ENCODE assay signal across 9 mouse cellular contexts in genomic region chr11:5055945-5056938, GRCm38 (mm10). TPM values are rescaled to one million over a fixed set of nuclear protein-coding genes. Genes with fewer than 3 reads are reported as not detected.
DNase-seq lines count a peak whose midpoint lies in the region; ATAC-seq and TF ChIP-seq lines count a peak whose summit lies in the region.
"Had no signal": no experiment of that assay in that cellular context is flagged by ENCODE, and none has a peak within 500 bp of the region (broad histone marks: within the 10 kb centered on the region; RNA-seq: fewer than 3 reads in every experiment).

No protein-coding gene starts in this region.

- H3K4me3 ChIP-seq in hindbrain, postnatal 0 days (ENCODE audit: low read length), result no peak overlapping the region
- no peak overlapping the region for H3K4me3 ChIP-seq in hindbrain, embryonic 13.5 days
- H3K4me3 ChIP-seq in midbrain, embryonic 13.5 days (replicated peaks), result no peak overlapping the region
- H3K4me3 ChIP-seq in midbrain, embryonic 14.5 days (replicated peaks; ENCODE audit: low read depth, low read length), result no peak overlapping the region
- no peak overlapping the region for H3K4me3 ChIP-seq in neural tube, embryonic 13.5 days

- no peak for ATAC-seq in hindbrain, postnatal 0 days
- no peak for ATAC-seq in hindbrain, embryonic 13.5 days (ENCODE audit: low FRiP score)
- no peak for ATAC-seq in midbrain, embryonic 13.5 days
- no peak for ATAC-seq in midbrain, embryonic 14.5 days (ENCODE audit: low FRiP score, low TSS enrichment)
- no peak for ATAC-seq in neural tube, embryonic 13.5 days (ENCODE audit: low read depth)

- H3K27ac ChIP-seq in hindbrain, postnatal 0 days, result no peak overlapping the region
- H3K27ac ChIP-seq in hindbrain, embryonic 13.5 days, result no peak overlapping the region
- no peak overlapping the region for H3K27ac ChIP-seq in midbrain, embryonic 13.5 days
- H3K27ac ChIP-seq in midbrain, embryonic 14.5 days (replicated peaks; ENCODE audit: low read depth, low read length), result no peak overlapping the region
- no peak overlapping the region for H3K27ac ChIP-seq in neural tube, embryonic 13.5 days (replicated peaks)

- no peak overlapping the region for H3K9ac ChIP-seq in hindbrain, postnatal 0 days (replicated peaks; ENCODE audit: low read length)
- H3K9ac ChIP-seq in hindbrain, embryonic 13.5 days, result no peak overlapping the region
- H3K9ac ChIP-seq in midbrain, embryonic 13.5 days (replicated peaks), result peak overlapping the region; percentile 5
- H3K9ac ChIP-seq in midbrain, embryonic 14.5 days (replicated peaks; ENCODE audit: low read length), result no peak overlapping the region
- H3K9ac ChIP-seq in neural tube, embryonic 13.5 days, result peak overlapping the region; percentile 17

- peak; percentile 45 for DNase-seq in hindbrain, postnatal 0 days (ENCODE audit: low spot score)
- no peak for DNase-seq in midbrain, embryonic 14.5 days
- DNase-seq in brain, embryonic 14.5 days (ENCODE audit: low read depth), result peak; percentile 49
- DNase-seq in cerebellum, postnatal 25 days, result no peak
- DNase-seq: lung, postnatal 14 days had no signal

- 0 out of 2 replicates have a peak, but pooled peaks cover 2% of the 10 kb centered on the region for H3K36me3 ChIP-seq in hindbrain, postnatal 0 days (ENCODE audit: insufficient read depth, low read length)
- H3K36me3 ChIP-seq in hindbrain, embryonic 13.5 days, result peaks cover 7% of the 10 kb centered on the region
- no peaks in the 10 kb centered on the region; the same call in 1 of the 2 replicates for H3K36me3 ChIP-seq in midbrain, embryonic 13.5 days
- 0 out of 2 replicates have a peak, but pooled peaks cover 5% of the 10 kb centered on the region for H3K36me3 ChIP-seq in midbrain, embryonic 14.5 days (ENCODE audit: control insufficient read depth, insufficient read depth, low read length)
- peaks cover 6% of the 10 kb centered on the region; the same call in 1 of the 2 replicates for H3K36me3 ChIP-seq in neural tube, embryonic 13.5 days

- TF ChIP-seq CTCF in hindbrain, postnatal 0 days (IDR thresholded peaks at IDR 0.05; ENCODE audit: low read depth), result no peak; the same call in 1 of the 2 replicates
- TF ChIP-seq CTCF in brain, embryonic 14.5 days (IDR thresholded peaks at IDR 0.05; ENCODE audit: borderline replicate concordance, extremely low read depth, insufficient read depth, insufficient read length), result no peak

- peaks cover 3% of the 10 kb centered on the region; the same call in 1 of the 2 replicates for H3K4me1 ChIP-seq in hindbrain, postnatal 0 days (ENCODE audit: insufficient read depth, low read length)
- peaks cover 37% of the 10 kb centered on the region for H3K4me1 ChIP-seq in hindbrain, embryonic 13.5 days (replicated peaks)
- peaks cover 49% of the 10 kb centered on the region for H3K4me1 ChIP-seq in midbrain, embryonic 13.5 days (replicated peaks)
- H3K4me1 ChIP-seq in midbrain, embryonic 14.5 days (ENCODE audit: control insufficient read depth, insufficient read depth, low read length), result peaks cover 19% of the 10 kb centered on the region
- H3K4me1 ChIP-seq in neural tube, embryonic 13.5 days (replicated peaks), result peaks cover 42% of the 10 kb centered on the region

- 33% methylated on average over 23 of the region's 23 CpGs for WGBS in hindbrain, postnatal 0 days
- WGBS in hindbrain, embryonic 13.5 days, result 31% methylated on average over 23 of the region's 23 CpGs
- WGBS in midbrain, embryonic 13.5 days, result 15% methylated on average over 23 of the region's 23 CpGs
- 17% methylated on average over 23 of the region's 23 CpGs for WGBS in midbrain, embryonic 14.5 days
- 30% methylated on average over 23 of the region's 23 CpGs for WGBS in neural tube, embryonic 13.5 days

- TF ChIP-seq POLR2A in brain, embryonic 14.5 days (IDR thresholded peaks at IDR 0.05; ENCODE audit: borderline replicate concordance, extremely low read depth, insufficient read depth, insufficient read length, poor library complexity, severe bottlenecking), result no peak

- peaks cover 18% of the 10 kb centered on the region for H3K27me3 ChIP-seq in hindbrain, postnatal 0 days (ENCODE audit: insufficient read depth, low read length)
- H3K27me3 ChIP-seq in hindbrain, embryonic 13.5 days, result peaks cover 65% of the 10 kb centered on the region
- peaks cover 63% of the 10 kb centered on the region for H3K27me3 ChIP-seq in midbrain, embryonic 13.5 days
- H3K27me3 ChIP-seq in midbrain, embryonic 14.5 days (ENCODE audit: control insufficient read depth, insufficient read depth, low read length), result peaks cover 53% of the 10 kb centered on the region
- H3K27me3 ChIP-seq in neural tube, embryonic 13.5 days, result peaks cover 64% of the 10 kb centered on the region

- H3K9me3 ChIP-seq in hindbrain, postnatal 0 days (ENCODE audit: low read length), result no peaks in the 10 kb centered on the region
- H3K9me3 ChIP-seq in hindbrain, embryonic 13.5 days, result no peaks in the 10 kb centered on the region
- no peaks in the 10 kb centered on the region for H3K9me3 ChIP-seq in midbrain, embryonic 13.5 days
- H3K9me3 ChIP-seq in midbrain, embryonic 14.5 days (ENCODE audit: control insufficient read depth, low read length), result no peaks in the 10 kb centered on the region
- no peaks in the 10 kb centered on the region for H3K9me3 ChIP-seq in neural tube, embryonic 13.5 days

- no peak overlapping the region for H3K4me2 ChIP-seq in hindbrain, postnatal 0 days (ENCODE audit: low read depth, low read length)
- no peak overlapping the region for H3K4me2 ChIP-seq in hindbrain, embryonic 13.5 days
- H3K4me2 ChIP-seq in midbrain, embryonic 13.5 days (replicated peaks), result no peak overlapping the region
- no peak overlapping the region for H3K4me2 ChIP-seq in midbrain, embryonic 14.5 days (ENCODE audit: low read length)
- no peak overlapping the region for H3K4me2 ChIP-seq in neural tube, embryonic 13.5 days
- H3K4me2 ChIP-seq: liver, embryonic 11.5 days had no signal

RNA-seq across cellular contexts. Expression of gene Rasl10a, which starts 1.7 kb away (rescaled TPM):
- 4.7 and 4.8 TPM in 2 replicates for total RNA-seq in hindbrain, postnatal 0 days (2014; rRNA removed)
- polyA plus RNA-seq in hindbrain, postnatal 0 days (2015; fragmentation: Nextera tagmentation; extraction: Ambion mirVana), result 4.5 and 4.7 TPM in 2 replicates
- 0.84 and 1.2 TPM in 2 replicates for polyA plus RNA-seq in hindbrain, embryonic 13.5 days (2015; fragmentation: Nextera tagmentation; extraction: Ambion mirVana)
- polyA plus RNA-seq in midbrain, embryonic 13.5 days (2015; fragmentation: Nextera tagmentation; extraction: Ambion mirVana), result 0.55 and 0.66 TPM in 2 replicates
- 0.33 and 1.3 TPM in 2 replicates for polyA plus RNA-seq in midbrain, embryonic 14.5 days (2014; fragmentation: Nextera tagmentation; extraction: Ambion mirVana)
- polyA plus RNA-seq in brain, embryonic 14.5 days (2012; rRNA removed), result 0.41 and 0.48 TPM in 2 replicates
- polyA plus RNA-seq in neural tube, embryonic 13.5 days (2015; fragmentation: Nextera tagmentation; extraction: Ambion mirVana), result 0.64 and 0.99 TPM in 2 replicates

RNA-seq across cellular contexts. Expression of gene Gas2l1, which starts 8.9 kb away (rescaled TPM):
- total RNA-seq in hindbrain, postnatal 0 days (2014; rRNA removed), result 38.1 and 40.2 TPM in 2 replicates
- 16.3 and 17.3 TPM in 2 replicates for polyA plus RNA-seq in hindbrain, postnatal 0 days (2015; fragmentation: Nextera tagmentation; extraction: Ambion mirVana)
- 19.1 and 20.2 TPM in 2 replicates for polyA plus RNA-seq in hindbrain, embryonic 13.5 days (2015; fragmentation: Nextera tagmentation; extraction: Ambion mirVana)
- polyA plus RNA-seq in midbrain, embryonic 13.5 days (2015; fragmentation: Nextera tagmentation; extraction: Ambion mirVana), result 13.0 and 20.9 TPM in 2 replicates
- polyA plus RNA-seq in midbrain, embryonic 14.5 days (2014; fragmentation: Nextera tagmentation; extraction: Ambion mirVana), result 19.7 and 22.1 TPM in 2 replicates
- 32.6 and 38.1 TPM in 2 replicates for polyA plus RNA-seq in brain, embryonic 14.5 days (2012; rRNA removed)
- 25.2 and 26.3 TPM in 2 replicates for polyA plus RNA-seq in neural tube, embryonic 13.5 days (2015; fragmentation: Nextera tagmentation; extraction: Ambion mirVana)

RNA-seq across cellular contexts. Expression of gene Rhbdd3, which starts 42.5 kb away (rescaled TPM):
- 48.8 and 54.5 TPM in 2 replicates for total RNA-seq in hindbrain, postnatal 0 days (2014; rRNA removed)
- polyA plus RNA-seq in hindbrain, postnatal 0 days (2015; fragmentation: Nextera tagmentation; extraction: Ambion mirVana), result 39.1 and 42.2 TPM in 2 replicates
- polyA plus RNA-seq in hindbrain, embryonic 13.5 days (2015; fragmentation: Nextera tagmentation; extraction: Ambion mirVana), result 30.9 and 35.6 TPM in 2 replicates
- 32.8 and 33.1 TPM in 2 replicates for polyA plus RNA-seq in midbrain, embryonic 13.5 days (2015; fragmentation: Nextera tagmentation; extraction: Ambion mirVana)
- polyA plus RNA-seq in midbrain, embryonic 14.5 days (2014; fragmentation: Nextera tagmentation; extraction: Ambion mirVana), result 34.5 and 45.4 TPM in 2 replicates
- polyA plus RNA-seq in brain, embryonic 14.5 days (2012; rRNA removed), result 41.9 and 51.4 TPM in 2 replicates
- polyA plus RNA-seq in neural tube, embryonic 13.5 days (2015; fragmentation: Nextera tagmentation; extraction: Ambion mirVana), result 26.2 and 32.7 TPM in 2 replicates

RNA-seq across cellular contexts. Expression of gene Ewsr1, which starts 42.8 kb away (rescaled TPM):
- total RNA-seq in hindbrain, postnatal 0 days (2014; rRNA removed), result 337 and 384 TPM in 2 replicates
- 371 and 412 TPM in 2 replicates for polyA plus RNA-seq in hindbrain, postnatal 0 days (2015; fragmentation: Nextera tagmentation; extraction: Ambion mirVana)
- 670 and 686 TPM in 2 replicates for polyA plus RNA-seq in hindbrain, embryonic 13.5 days (2015; fragmentation: Nextera tagmentation; extraction: Ambion mirVana)
- 724 and 776 TPM in 2 replicates for polyA plus RNA-seq in midbrain, embryonic 13.5 days (2015; fragmentation: Nextera tagmentation; extraction: Ambion mirVana)
- polyA plus RNA-seq in midbrain, embryonic 14.5 days (2014; fragmentation: Nextera tagmentation; extraction: Ambion mirVana), result 346 and 428 TPM in 2 replicates
- polyA plus RNA-seq in brain, embryonic 14.5 days (2012; rRNA removed), result 402 and 518 TPM in 2 replicates
- polyA plus RNA-seq in neural tube, embryonic 13.5 days (2015; fragmentation: Nextera tagmentation; extraction: Ambion mirVana), result 624 and 700 TPM in 2 replicates

Comparison
In these comparisons a context has a peak if more than half of its experiments do, and no peak if none do; other contexts are left out.
1. H3K9ac ChIP-seq: peak in midbrain, embryonic 13.5 days (single experiment) and neural tube, embryonic 13.5 days (single experiment); none in hindbrain, postnatal 0 days (single experiment), hindbrain, embryonic 13.5 days (single experiment) and midbrain, embryonic 14.5 days (single experiment).
2. DNase-seq: peak in hindbrain, postnatal 0 days (single experiment) and brain, embryonic 14.5 days (single experiment); none in midbrain, embryonic 14.5 days (single experiment) and cerebellum, postnatal 25 days (0 of 2).